Mouse (Mus musculus): ENCODE data around the gene Nodal.

The Nodal gene

GRCm38 (mm10) chr10:61398125-61398524 lies 19.6 kb upstream of the Nodal start:
- no peak for DNase-seq (ENCODE audit: low spot score in 2 of 2)

- DNase-seq (ENCODE audit: low spot score in 2 of 2) = peak; percentile 64 to 81
Measured at GRCm38 (mm10) chr10:61399156-61399734, 18.5 kb upstream of the Nodal start.

GRCm38 (mm10) chr10:61400407-61400806 lies 17.4 kb upstream of the Nodal start:
- DNase-seq (ENCODE audit: low spot score in 2 of 2) = no peak

GRCm38 (mm10) chr10:61402480-61402879 lies 15.3 kb upstream of the Nodal start:
- no peak for DNase-seq (ENCODE audit: low spot score in 2 of 2)

GRCm38 (mm10) chr10:61402911-61403310 lies 14.9 kb upstream of the Nodal start:
- DNase-seq (ENCODE audit: low spot score in 2 of 2) = no peak

GRCm38 (mm10) chr10:61405958-61406357 lies 11.8 kb upstream of the Nodal start:
- no peak for DNase-seq (ENCODE audit: low spot score in 2 of 2)

- DNase-seq (ENCODE audit: low spot score in 2 of 2) = no peak
Measured at GRCm38 (mm10) chr10:61409776-61410175, 8.0 kb upstream of the Nodal start.

GRCm38 (mm10) chr10:61410193-61410592 lies 7.6 kb upstream of the Nodal start:
- no peak for DNase-seq (ENCODE audit: low spot score in 2 of 2)

- no peak for DNase-seq (ENCODE audit: low spot score in 2 of 2)
Measured at GRCm38 (mm10) chr10:61412910-61413625, 4.7 kb upstream of the Nodal start.

GRCm38 (mm10) chr10:61415240-61415639 lies 2.5 kb upstream of the Nodal start:
- no peak for DNase-seq (ENCODE audit: low spot score in 2 of 2)

GRCm38 (mm10) chr10:61415890-61416289 lies 1.9 kb upstream of the Nodal start:
- DNase-seq (ENCODE audit: low spot score in 2 of 2) = no peak

GRCm38 (mm10) chr10:61416561-61416960 lies 1.2 kb upstream of the Nodal start:
- DNase-seq (ENCODE audit: low spot score in 2 of 2) = no peak

- no peak for DNase-seq (ENCODE audit: low spot score in 2 of 2)
Measured at GRCm38 (mm10) chr10:61417046-61417445, 726 bp upstream of the Nodal start.

GRCm38 (mm10) chr10:61418131-61418900 lies 544 bp downstream of the Nodal start:
- DNase-seq (ENCODE audit: low spot score in 2 of 2) = no peak

- DNase-seq (ENCODE audit: low spot score in 2 of 2) = no peak
Measured at GRCm38 (mm10) chr10:61419146-61419545, 1.4 kb downstream of the Nodal start.

GRCm38 (mm10) chr10:61420011-61420410 lies 2.2 kb downstream of the Nodal start:
- no peak for DNase-seq (ENCODE audit: low spot score in 2 of 2)

GRCm38 (mm10) chr10:61422861-61423260 lies 5.1 kb downstream of the Nodal start:
- no peak for DNase-seq (ENCODE audit: low spot score in 2 of 2)

GRCm38 (mm10) chr10:61423289-61423688 lies 5.5 kb downstream of the Nodal start:
- DNase-seq (ENCODE audit: low spot score in 2 of 2) = no peak

- DNase-seq (ENCODE audit: low spot score in 2 of 2) = no peak
Measured at GRCm38 (mm10) chr10:61424500-61424899, 6.7 kb downstream of the Nodal start.

GRCm38 (mm10) chr10:61425047-61425446 lies 7.3 kb downstream of the Nodal start:
- no peak for DNase-seq (ENCODE audit: low spot score in 2 of 2)

GRCm38 (mm10) chr10:61426251-61426757 lies 8.5 kb downstream of the Nodal start:
- no peak for DNase-seq (ENCODE audit: low spot score in 2 of 2)

GRCm38 (mm10) chr10:61427951-61428350 lies 10.2 kb downstream of the Nodal start:
- DNase-seq (ENCODE audit: low spot score in 2 of 2) = no peak

GRCm38 (mm10) chr10:61428416-61428815 lies 10.6 kb downstream of the Nodal start:
- no peak for DNase-seq (ENCODE audit: low spot score in 2 of 2)

All from right cerebral cortex, postnatal 10 days (tissue).